Mouse (Mus musculus) stomach, embryonic 15.5 days (tissue): ENCODE data around the gene Lrrc74b. TPM values are rescaled to one million over a fixed set of nuclear protein-coding genes. Genes with fewer than 3 reads are reported as not detected.

Experiments used
- ATAC-seq: fragments of 200-750 bp; cut with Nextera tagmentation; 2 replicates; pipeline ENCODE4 v1.8.0; 2017; ENCODE audit warnings: low read depth, moderate number of reproducible peaks, moderate TSS enrichment; ENCODE audit not compliant: insufficient read depth, low FRiP score
- H3K27ac ChIP-seq: fragments of 300-500 bp; sonication (generic); 2 replicates; pipeline ENCODE4 v1.5.1; 2015; ENCODE audit warnings: mild to moderate bottlenecking, inconsistent platforms
- H3K27me3 ChIP-seq: fragments of 300-500 bp; sonication (generic); replicated peaks from 2 replicates; pipeline ENCODE4 v1.6.1; 2015; ENCODE audit warnings: inconsistent platforms
- H3K36me3 ChIP-seq: fragments of 300-500 bp; sonication (generic); 2 replicates; pipeline ENCODE4 v1.6.1; 2015; ENCODE audit warnings: inconsistent platforms
- H3K4me1 ChIP-seq: fragments of 300-500 bp; sonication (generic); 2 replicates; pipeline ENCODE4 v1.6.1; 2015; ENCODE audit warnings: inconsistent platforms
- H3K4me2 ChIP-seq: fragments of 300-500 bp; sonication (generic); 2 replicates; pipeline ENCODE4 v1.6.1; 2015; ENCODE audit warnings: mild to moderate bottlenecking, inconsistent platforms
- H3K4me3 ChIP-seq: fragments of 300-500 bp; sonication (generic); replicated peaks from 2 replicates; pipeline ENCODE4 v1.5.1; 2015; ENCODE audit warnings: inconsistent platforms
- H3K9ac ChIP-seq: fragments of 300-500 bp; sonication (generic); 2 replicates; pipeline ENCODE4 v1.6.1; 2015; ENCODE audit warnings: inconsistent platforms
- H3K9me3 ChIP-seq: fragments of 300-500 bp; sonication (generic); 2 replicates; pipeline ENCODE4 v1.6.1; 2016; ENCODE audit warnings: inconsistent platforms
- WGBS: fragments of 180-500 bp; shearing (Covaris S2); methylation state at CpG from one replicate; pipeline ENCODE4 v1.1.7; 2015; 5-methylcytosine and 5-hydroxymethylcytosine counted together
- polyA plus RNA-seq: library from polyadenylated mRNA; unstranded; fragments of >200 nt; fragmentation: Nextera tagmentation; extraction: Ambion mirVana; gene quantifications from 2 replicates; pipeline ENCODE4 v1.2.1, GENCODE M21; 2015

The Lrrc74b gene
- 0.26 and 0.61 TPM in 2 replicates for polyA plus RNA-seq

DNA sequence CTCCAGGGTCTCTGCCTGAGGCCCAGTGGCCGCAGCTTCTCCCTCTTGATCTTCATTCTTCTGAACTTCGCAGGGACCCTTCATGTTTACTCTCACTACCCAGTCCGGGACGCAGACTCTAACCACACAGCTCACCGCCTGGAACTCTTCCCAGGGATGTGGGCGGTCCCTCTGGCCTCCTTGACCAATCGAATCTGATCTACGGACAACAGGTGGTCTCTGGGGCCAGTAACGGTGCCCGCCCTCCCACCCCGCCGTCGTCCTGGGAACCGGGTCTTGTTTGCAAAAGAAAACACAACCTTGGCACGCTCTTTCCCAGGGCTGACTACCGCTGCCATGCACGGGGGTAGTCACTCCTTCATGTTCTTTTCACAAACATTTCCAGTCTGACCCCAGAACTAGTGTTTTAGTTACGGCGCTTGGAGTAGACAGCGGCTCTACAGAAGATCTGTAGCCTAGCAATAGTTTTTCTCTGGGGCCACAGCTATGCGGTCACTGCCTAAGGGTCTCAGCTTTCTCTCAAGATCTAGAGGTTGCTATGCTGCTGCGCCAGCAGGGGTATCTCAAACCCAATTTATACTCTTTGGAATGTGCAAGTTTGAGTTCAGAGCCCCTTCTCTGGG, at the start of gene Lrrc74b:
Gene Lrrc74b (minus strand): TSS at position 120 of the 623 bp plus-strand sequence.
- Histone ChIP-seq H3K36me3 (no peaks in the 10 kb centered on the region), H3K4me1 (peaks cover 29% of the 10 kb centered on the region), H3K27ac (peak within 1 kb of the TSS; percentile 68), H3K9ac (no peak within 1 kb of the TSS), H3K4me2 (peak within 1 kb of the TSS; percentile 54), H3K27me3 (no peaks in the 10 kb centered on the region), H3K9me3 (no peaks in the 10 kb centered on the region), H3K4me3 (peak within 1 kb of the TSS; percentile 25)
- peak; percentile 81 for ATAC-seq
- 1% methylated on average over 22 of the region's 22 CpGs for WGBS

DNA sequence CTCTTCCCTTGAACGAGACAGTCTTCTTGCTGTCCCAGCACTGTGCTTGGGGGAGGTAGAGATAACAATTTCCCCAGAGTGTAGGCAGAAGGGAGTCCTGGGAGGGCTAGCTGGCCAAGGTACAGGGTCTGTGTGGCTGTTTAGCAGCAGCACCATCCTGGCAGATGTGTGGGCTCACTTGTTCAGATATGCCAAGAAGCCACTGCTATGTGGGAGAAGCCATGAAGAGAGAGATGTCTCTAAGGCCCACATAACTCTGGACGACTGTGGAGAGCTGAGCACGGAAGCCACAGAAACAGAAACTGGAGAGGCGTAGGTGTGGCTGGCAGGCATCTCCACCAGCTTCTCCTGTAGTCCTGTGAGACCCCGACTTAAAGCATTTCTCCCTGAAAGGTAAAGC, 44.6 kb upstream of the Lrrc74b start:
- ATAC-seq, result no peak
- Histone ChIP-seq H3K9me3 (no peaks in the 10 kb centered on the region), H3K9ac (no peak overlapping the region), H3K4me1 (no peaks in the 10 kb centered on the region), H3K36me3 (no peaks in the 10 kb centered on the region), H3K4me2 (no peak overlapping the region), H3K27me3 (no peaks in the 10 kb centered on the region), H3K27ac (no peak overlapping the region), H3K4me3 (no peak overlapping the region)
- 75% methylated on average over 5 of the region's 5 CpGs for WGBS

DNA sequence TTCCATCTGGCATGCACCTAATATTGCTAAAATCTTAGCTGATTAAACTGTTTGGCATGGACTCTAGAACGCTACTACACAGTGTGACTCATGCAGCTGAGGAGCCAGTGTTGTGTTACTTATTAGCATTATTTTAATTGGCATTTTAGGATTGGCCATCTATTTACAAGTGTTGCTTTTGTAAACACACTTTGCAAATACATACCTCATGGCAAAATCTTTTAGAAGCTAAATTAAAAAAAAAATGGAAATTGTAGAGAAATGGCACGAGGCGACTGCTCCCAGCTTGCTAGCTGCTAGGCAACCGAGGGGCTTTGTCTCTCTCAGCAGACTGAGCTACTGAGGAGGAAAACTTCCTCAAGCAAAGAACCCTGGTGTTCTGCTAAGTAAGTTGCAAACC, 43.9 kb upstream of the Lrrc74b start:
- no peaks in the 10 kb centered on the region for H3K36me3 ChIP-seq
- no peaks in the 10 kb centered on the region for H3K4me1 ChIP-seq
- no peak overlapping the region for H3K4me3 ChIP-seq
- H3K4me2 ChIP-seq, result no peak overlapping the region
- H3K27me3 ChIP-seq, result no peaks in the 10 kb centered on the region
- H3K9ac ChIP-seq, result no peak overlapping the region
- no peak for ATAC-seq
- no peaks in the 10 kb centered on the region for H3K9me3 ChIP-seq
- H3K27ac ChIP-seq, result no peak overlapping the region
- 57% methylated on average over 4 of the region's 4 CpGs for WGBS

DNA sequence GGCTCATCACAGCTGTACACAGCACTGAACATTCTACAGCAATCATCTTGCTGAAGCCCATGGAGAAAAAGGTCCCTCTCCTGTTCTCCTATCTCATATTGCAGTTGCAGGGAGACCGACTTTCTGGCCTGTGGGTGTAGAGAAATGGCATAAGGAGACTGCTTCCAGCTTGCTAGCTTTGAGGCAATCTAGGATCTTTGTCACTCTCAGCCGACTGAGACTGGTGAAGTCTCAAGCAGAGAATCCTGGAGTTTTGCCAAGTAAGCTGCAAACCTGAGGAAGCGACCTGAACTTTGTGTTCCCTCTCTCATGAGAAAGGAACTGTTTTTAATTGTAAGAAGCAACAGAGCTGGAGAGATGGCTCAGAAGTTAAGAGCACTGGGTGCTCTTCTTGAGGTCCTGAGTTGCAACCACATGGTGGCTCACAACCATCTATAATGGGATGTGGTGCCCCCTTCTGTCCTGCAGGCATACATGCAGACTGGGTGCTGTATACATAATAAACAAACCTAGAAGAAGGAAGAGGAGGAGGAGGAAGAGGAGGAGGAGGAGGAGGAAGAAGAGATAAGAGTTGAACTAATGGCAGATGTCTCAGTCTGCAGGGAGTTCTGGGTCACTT, 40.0 kb upstream of the Lrrc74b start:
- Histone ChIP-seq H3K27me3 (no peaks in the 10 kb centered on the region), H3K9me3 (no peaks in the 10 kb centered on the region), H3K4me2 (no peak overlapping the region), H3K4me3 (no peak overlapping the region), H3K36me3 (no peaks in the 10 kb centered on the region), H3K4me1 (no peaks in the 10 kb centered on the region), H3K9ac (no peak overlapping the region), H3K27ac (no peak overlapping the region)
- no peak for ATAC-seq
- 54% methylated on average over 3 of the region's 3 CpGs for WGBS

DNA sequence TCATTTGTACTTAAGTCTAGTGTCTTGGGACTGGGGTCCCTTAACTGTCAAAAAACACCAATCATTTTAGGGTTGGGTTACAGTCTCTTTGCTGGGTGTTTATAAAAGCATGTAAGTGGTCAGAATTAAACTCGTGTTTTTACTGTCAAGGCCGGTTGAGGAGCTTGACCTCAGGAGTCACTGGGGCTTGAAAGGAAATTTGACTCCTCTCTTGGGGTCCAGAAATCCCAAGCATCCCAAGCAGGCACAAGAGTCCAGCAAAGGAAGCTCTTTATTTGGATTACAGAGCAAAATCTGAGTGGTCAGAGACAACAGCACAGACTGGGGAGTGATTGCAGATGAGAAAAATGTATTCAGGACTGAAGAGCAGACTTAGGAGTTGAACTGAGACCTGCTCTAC, 29.7 kb upstream of the Lrrc74b start:
- WGBS, result 34% methylated on average over 2 of the region's 2 CpGs
- no peak for ATAC-seq
- Histone ChIP-seq H3K4me3 (no peak overlapping the region), H3K36me3 (no peaks in the 10 kb centered on the region), H3K4me1 (no peaks in the 10 kb centered on the region), H3K9me3 (no peaks in the 10 kb centered on the region), H3K4me2 (no peak overlapping the region), H3K27me3 (no peaks in the 10 kb centered on the region), H3K9ac (no peak overlapping the region), H3K27ac (no peak overlapping the region)

DNA sequence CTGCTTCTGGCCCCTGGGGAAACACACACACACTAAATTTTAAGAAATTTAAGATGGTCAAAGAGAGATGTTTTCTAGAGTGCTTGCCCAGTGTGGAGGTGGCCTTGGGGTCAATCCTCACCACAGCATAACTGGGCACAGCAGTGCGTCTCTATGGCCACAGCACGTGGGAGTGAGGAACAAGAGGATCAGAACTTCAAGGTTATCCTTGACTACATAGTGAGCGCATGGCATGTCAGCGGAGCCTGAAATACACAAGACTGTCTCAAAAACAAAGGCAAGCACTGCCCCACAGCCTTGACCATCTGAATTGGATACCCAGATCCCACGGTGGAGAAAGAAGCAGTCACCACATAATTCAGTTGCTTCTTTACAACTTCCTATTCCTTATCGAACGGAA, 23.5 kb upstream of the Lrrc74b start:
- Histone ChIP-seq H3K4me2 (no peak overlapping the region), H3K4me3 (no peak overlapping the region), H3K9ac (no peak overlapping the region), H3K9me3 (no peaks in the 10 kb centered on the region), H3K4me1 (no peaks in the 10 kb centered on the region), H3K27ac (no peak overlapping the region), H3K36me3 (no peaks in the 10 kb centered on the region), H3K27me3 (no peaks in the 10 kb centered on the region)
- 91% methylated on average over 7 of the region's 7 CpGs for WGBS
- no peak for ATAC-seq

DNA sequence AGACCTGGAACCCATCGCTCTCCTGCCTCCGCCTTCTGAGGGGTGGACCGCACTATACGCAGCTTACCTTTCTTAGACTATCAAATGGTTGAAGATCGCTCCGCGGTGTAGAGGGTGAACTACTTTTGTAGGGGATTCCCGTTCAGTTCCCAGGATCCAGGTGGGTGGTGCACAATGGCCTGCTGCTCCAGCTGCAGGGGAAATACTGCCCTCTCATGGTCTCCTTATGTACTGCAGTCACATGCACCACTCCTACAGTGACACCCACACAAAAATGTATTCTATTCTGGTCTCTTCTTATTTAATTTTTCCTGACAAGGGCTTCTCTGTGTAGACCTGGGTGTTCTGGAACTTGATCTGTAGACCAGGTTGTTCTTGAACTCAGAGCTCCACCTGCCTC, 22.0 kb upstream of the Lrrc74b start, which contains the start of gene Slc7a4:
Gene Slc7a4 (minus strand): TSS at position 151 of the 400 bp plus-strand sequence.
- H3K36me3 ChIP-seq, result no peaks in the 10 kb centered on the region
- no peak within 1 kb of the TSS for H3K27ac ChIP-seq
- H3K9me3 ChIP-seq, result no peaks in the 10 kb centered on the region
- no peak for ATAC-seq
- no peaks in the 10 kb centered on the region for H3K4me1 ChIP-seq
- H3K9ac ChIP-seq, result no peak within 1 kb of the TSS
- peaks cover under 1% of the 10 kb centered on the region; the same call in 1 of the 2 replicates for H3K27me3 ChIP-seq
- 26% methylated on average over 8 of the region's 8 CpGs for WGBS
- H3K4me2 ChIP-seq, result no peak within 1 kb of the TSS
- H3K4me3 ChIP-seq, result no peak within 1 kb of the TSS

DNA sequence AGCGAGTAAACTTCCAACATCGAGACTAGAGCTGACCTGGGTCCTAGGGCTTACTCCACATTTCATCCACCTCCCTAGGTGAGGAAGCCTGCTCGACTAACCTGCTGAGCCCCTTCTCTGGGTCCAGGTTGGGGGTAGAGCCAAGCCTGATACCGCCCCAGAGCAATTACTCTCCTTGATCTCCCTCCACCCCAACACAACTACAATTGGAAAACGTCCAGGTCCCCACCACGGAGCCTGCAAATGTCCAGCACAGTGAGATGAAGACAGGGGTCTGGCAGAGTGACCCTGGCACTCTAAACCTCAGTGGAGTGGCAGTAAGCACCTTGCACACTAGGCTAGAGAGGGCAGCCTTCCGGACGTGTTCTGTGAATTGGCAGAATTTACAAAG, 15.8 kb upstream of the Lrrc74b start:
- peaks cover 23% of the 10 kb centered on the region; the same call in 1 of the 2 replicates for H3K27me3 ChIP-seq
- H3K9me3 ChIP-seq, result no peaks in the 10 kb centered on the region
- H3K4me1 ChIP-seq, result peaks cover 5% of the 10 kb centered on the region; the same call in 1 of the 2 replicates
- no peak for ATAC-seq
- no peaks in the 10 kb centered on the region for H3K36me3 ChIP-seq
- H3K4me2 ChIP-seq, result peak overlapping the region; percentile 85
- WGBS, result 20% methylated on average over 8 of the region's 8 CpGs
- H3K9ac ChIP-seq, result no peak overlapping the region
- H3K4me3 ChIP-seq, result peak overlapping the region; percentile 53
- no peak overlapping the region for H3K27ac ChIP-seq

DNA sequence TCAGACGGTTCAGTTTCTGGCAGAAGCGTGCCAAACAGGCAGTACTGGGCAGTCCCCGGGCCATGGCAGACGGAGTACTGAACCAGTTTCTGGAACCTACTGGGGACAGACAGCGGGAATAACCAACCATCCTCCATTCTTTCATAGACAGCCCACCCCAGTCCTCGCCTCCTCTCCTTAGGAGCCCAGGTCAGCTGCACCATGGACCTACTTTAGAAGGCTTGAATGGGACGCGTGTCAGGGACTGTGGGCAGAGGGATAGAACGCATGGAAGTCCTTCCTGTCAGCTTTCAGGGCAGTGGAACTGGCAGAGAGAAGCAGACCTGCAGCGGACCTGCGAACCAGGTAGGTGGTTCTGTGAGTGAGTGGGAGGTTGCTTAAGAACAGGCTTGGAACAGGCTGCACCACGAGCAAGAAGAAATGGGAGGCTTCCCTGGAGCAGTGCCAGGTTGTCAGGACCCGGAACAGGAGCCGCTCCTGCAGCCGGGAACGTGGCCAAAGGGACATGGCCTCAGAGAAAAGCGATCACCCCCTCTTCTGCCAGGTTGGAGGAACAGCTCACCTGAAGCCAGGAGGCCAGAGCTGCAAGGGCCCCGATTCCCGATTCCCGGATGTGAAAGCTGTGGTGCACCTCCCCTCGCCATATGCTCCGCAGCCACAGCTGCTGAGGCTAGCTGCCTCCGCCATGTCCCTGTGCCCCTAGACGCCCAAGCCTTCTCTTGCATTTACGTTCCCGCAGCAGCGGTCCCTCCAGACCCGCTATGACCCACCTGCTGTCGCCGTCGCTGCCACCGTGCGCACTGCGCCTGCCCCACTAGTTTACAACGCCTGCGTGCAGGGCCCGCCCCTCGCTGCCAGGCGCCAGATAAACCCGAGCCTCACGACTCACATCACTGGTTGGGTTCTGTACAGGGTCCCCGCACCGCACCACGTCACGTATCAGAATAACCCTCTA, 15.1 kb upstream of the Lrrc74b start:
- Histone ChIP-seq H3K27ac (0 out of 2 replicates have a peak overlapping the region, but pooled peaks have one; percentile 57), H3K4me2 (peak overlapping the region; percentile 85), H3K4me3 (peak overlapping the region; percentile 53), H3K9ac (peak overlapping the region; percentile 49), H3K9me3 (no peaks in the 10 kb centered on the region), H3K4me1 (peaks cover 5% of the 10 kb centered on the region; the same call in 1 of the 2 replicates), H3K36me3 (no peaks in the 10 kb centered on the region), H3K27me3 (peaks cover 23% of the 10 kb centered on the region; the same call in 1 of the 2 replicates)
- ATAC-seq, result peak; percentile 80
- WGBS, result 12% methylated on average over 45 of the region's 45 CpGs

DNA sequence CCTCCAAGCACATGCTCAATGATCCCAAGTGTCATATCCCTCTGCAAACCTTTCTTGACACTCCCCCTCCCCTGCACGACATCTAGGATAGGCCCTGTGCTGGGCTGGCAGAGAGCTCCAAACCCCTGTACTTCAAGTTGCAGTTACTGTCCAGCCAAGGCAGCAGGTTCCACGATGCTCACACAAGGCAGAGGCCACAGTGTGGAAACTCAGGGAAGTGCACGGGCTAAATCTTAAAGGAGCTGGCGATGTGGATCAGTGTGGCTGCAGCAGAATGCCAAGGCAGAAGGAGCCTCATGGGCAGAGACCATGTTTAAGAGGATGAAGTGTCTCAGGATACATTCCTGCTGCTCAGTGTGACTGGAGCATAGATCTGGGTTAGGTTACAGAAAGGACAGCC, 5.1 kb upstream of the Lrrc74b start:
- ATAC-seq, result no peak
- Histone ChIP-seq H3K9me3 (no peaks in the 10 kb centered on the region), H3K4me1 (peaks cover 10% of the 10 kb centered on the region; the same call in 1 of the 2 replicates), H3K4me2 (no peak overlapping the region), H3K36me3 (no peaks in the 10 kb centered on the region), H3K9ac (no peak overlapping the region), H3K27me3 (no peaks in the 10 kb centered on the region), H3K4me3 (no peak overlapping the region), H3K27ac (no peak overlapping the region)
- WGBS, result 20% methylated on average over 4 of the region's 4 CpGs

DNA sequence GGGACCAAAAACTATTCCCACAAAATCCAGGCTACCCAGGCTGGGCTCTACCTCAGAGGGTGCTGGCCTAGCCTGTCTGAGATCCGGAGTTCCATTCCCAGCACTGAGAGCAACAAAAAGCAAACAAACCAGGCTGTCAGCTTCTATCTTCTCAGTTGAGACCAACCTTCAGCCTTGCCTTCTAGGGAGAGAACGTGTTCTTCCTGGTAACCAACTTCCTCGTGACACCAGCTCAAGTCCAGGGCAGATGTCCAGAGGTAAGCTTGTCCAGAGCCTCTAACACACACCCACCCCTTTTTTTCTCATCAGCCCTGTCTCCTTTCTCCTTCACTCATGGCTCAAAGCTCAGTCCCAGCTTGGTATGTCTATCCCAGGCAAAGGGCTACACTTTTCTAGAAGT, 3.7 kb upstream of the Lrrc74b start:
- no peak overlapping the region for H3K4me2 ChIP-seq
- WGBS, result 55% methylated on average over 3 of the region's 3 CpGs
- no peaks in the 10 kb centered on the region for H3K9me3 ChIP-seq
- ATAC-seq, result no peak
- H3K4me1 ChIP-seq, result peaks cover 15% of the 10 kb centered on the region; the same call in 1 of the 2 replicates
- H3K9ac ChIP-seq, result no peak overlapping the region
- no peak overlapping the region for H3K27ac ChIP-seq
- no peaks in the 10 kb centered on the region for H3K36me3 ChIP-seq
- no peak overlapping the region for H3K4me3 ChIP-seq
- no peaks in the 10 kb centered on the region for H3K27me3 ChIP-seq
